Mouse (Mus musculus) cerebellum, adult 2 months (tissue): Measurements from ENCODE around the gene Creg2.

Experiments used
- CTCF ChIP-seq: fragments of 200-500 bp; IDR thresholded peaks from 2 replicates; pipeline ENCODE4 v1.5.1; 2011; ENCODE audit warnings: low read depth, mild to moderate bottlenecking, control low read depth, low read length, moderate library complexity, borderline replicate concordance; ENCODE audit not compliant: insufficient read depth
- POLR2A ChIP-seq: fragments of 200-500 bp; IDR thresholded peaks from 2 replicates; pipeline ENCODE4 v1.6.1; 2011; ENCODE audit warnings: low read length, control low read depth, borderline replicate concordance; ENCODE audit not compliant: insufficient read depth

DNA sequence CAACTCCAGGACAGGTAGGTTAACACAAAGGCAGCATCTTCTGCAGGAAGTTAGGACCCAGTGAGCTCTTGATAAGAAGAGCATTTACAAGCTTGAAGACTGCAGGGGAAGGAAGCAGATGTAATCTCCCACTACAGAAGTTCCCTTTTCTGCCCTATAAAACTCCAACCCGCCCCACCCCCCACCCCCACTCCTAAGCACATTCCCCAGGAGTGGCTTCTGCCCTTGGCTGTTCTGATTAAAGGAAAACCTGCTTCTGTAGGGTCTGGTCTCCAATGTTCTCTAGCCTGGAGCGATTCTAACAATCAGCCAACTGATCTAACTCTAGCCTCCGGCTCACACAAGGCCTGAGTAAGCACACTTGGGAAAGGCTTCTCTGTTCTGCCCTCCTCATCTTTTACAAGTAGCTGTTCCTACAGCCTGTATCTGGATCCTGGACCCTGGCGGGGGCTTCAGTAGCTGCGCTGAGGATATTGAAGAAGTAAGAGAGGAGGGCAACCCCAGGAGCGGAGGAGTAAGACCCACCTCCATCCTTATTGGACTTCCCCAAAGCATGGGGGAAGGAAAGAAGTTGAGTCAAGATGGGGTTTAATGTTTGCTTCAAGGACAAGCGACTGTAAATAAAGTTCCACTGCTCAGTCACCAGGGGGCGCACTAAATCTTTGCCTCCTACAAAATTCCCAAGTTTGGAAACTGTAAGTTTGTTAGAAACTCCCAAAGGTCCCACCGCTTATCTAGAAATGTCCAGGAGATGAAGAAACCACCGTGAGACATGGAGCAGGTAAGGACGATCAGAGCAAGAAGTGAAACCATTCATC, 36.6 kb downstream of the Creg2 start:
- TF ChIP-seq POLR2A (no peak), CTCF (peak; percentile 39; the same call in 1 of the 2 replicates)
